Mouse (Mus musculus) MEL (cell line): ENCODE measurements around the gene Cntnap2. TPM values are rescaled to one million over a fixed set of nuclear protein-coding genes. Genes with fewer than 3 reads are reported as not detected.

ENCODE experiments used
- DNase-seq: peaks from one replicate; pipeline ENCODE4 v3.0.0; 2011; ENCODE audit warnings: low read depth, low spot score
- H3K27ac ChIP-seq: 2 replicates; pipeline ENCODE4 v1.5.1; 2012; ENCODE audit warnings: low read depth, mild to moderate bottlenecking, control low read depth, low read length, moderate library complexity; ENCODE audit not compliant: control insufficient read depth
- H3K27me3 ChIP-seq, 2 experiments: fragments of 150-350 bp in 1 of 2; sonication (generic) in 1 of 2; 2 replicates each; pipeline ENCODE4 v1.6.1; 2012; ENCODE audit warnings: low read length in 2 of 2, mild to moderate bottlenecking in 2 of 2, improper control_type of control experiment in 1 of 2, moderate library complexity in 1 of 2; ENCODE audit not compliant: insufficient read depth in 2 of 2, control insufficient read depth in 1 of 2
- H3K36me3 ChIP-seq, 2 experiments: 2 replicates each; pipeline ENCODE4 v1.6.1; 2012 to 2014; ENCODE audit warnings: low read length in 2 of 2, improper control_type of control experiment in 1 of 2, inconsistent platforms in 1 of 2, mild to moderate bottlenecking in 1 of 2; ENCODE audit not compliant: insufficient read depth in 2 of 2, control insufficient read depth in 1 of 2
- H3K4me1 ChIP-seq, 2 experiments: fragments of 150-350 bp in 1 of 2; sonication (generic) in 1 of 2; 2 replicates each; pipeline ENCODE4 v1.6.1; 2012; ENCODE audit warnings: low read length in 2 of 2, improper control_type of control experiment in 1 of 2, mild to moderate bottlenecking in 1 of 2; ENCODE audit not compliant: insufficient read depth in 2 of 2, control insufficient read depth in 1 of 2
- H3K4me3 ChIP-seq, 2 experiments: fragments of 150-350 bp in 1 of 2; sonication (generic) in 1 of 2; 2 replicates each; pipeline ENCODE4 v1.5.1; 2012; ENCODE audit warnings: low read depth in 2 of 2, low read length in 2 of 2, mild to moderate bottlenecking in 2 of 2, moderate library complexity in 2 of 2, control low read depth in 1 of 2, improper control_type of control experiment in 1 of 2; ENCODE audit not compliant: control insufficient read depth in 1 of 2, insufficient read depth in 1 of 2
- H3K79me2 ChIP-seq: 2 replicates; pipeline ENCODE4 v1.6.1; 2012; ENCODE audit warnings: mild to moderate bottlenecking, low read length, moderate library complexity; ENCODE audit not compliant: control insufficient read depth, poor library complexity, insufficient read depth
- H3K9ac ChIP-seq: 2 replicates; pipeline ENCODE4 v1.6.1; 2012; ENCODE audit warnings: low read depth, mild to moderate bottlenecking, control low read depth, low read length, moderate library complexity; ENCODE audit not compliant: control insufficient read depth, poor library complexity, severe bottlenecking
- H3K9me3 ChIP-seq: fragments of 150-350 bp; sonication (generic); replicated peaks from 2 replicates; pipeline ENCODE4 v1.6.1; 2012; ENCODE audit warnings: mild to moderate bottlenecking, low read length, improper control_type of control experiment, moderate library complexity; ENCODE audit not compliant: insufficient read depth
- CHD1 ChIP-seq: IDR thresholded peaks from 2 replicates; pipeline ENCODE4 v1.6.1; 2012; ENCODE audit warnings: low read depth, mild to moderate bottlenecking, inconsistent platforms, low read length, improper control_type of control experiment
- E2F4 ChIP-seq: IDR thresholded peaks from 2 replicates; pipeline ENCODE4 v1.6.1; 2011; ENCODE audit warnings: low read depth, low read length, improper control_type of control experiment, borderline replicate concordance
- EP300 ChIP-seq, 2 experiments: IDR thresholded peaks; 2 replicates each; pipeline ENCODE4 v1.6.1; 2011; ENCODE audit warnings: improper control_type of control experiment in 2 of 2, low read length in 2 of 2, low read depth in 1 of 2, mild to moderate bottlenecking in 1 of 2
- ETS1 ChIP-seq: IDR thresholded peaks from 2 replicates; pipeline ENCODE4 v1.6.1; 2012; ENCODE audit warnings: low read depth, mild to moderate bottlenecking, inconsistent platforms, low read length, improper control_type of control experiment, moderate library complexity
- GABPA ChIP-seq: IDR thresholded peaks from 2 replicates; pipeline ENCODE4 v1.6.1; 2012; ENCODE audit warnings: low read depth, mild to moderate bottlenecking, inconsistent platforms, low read length, improper control_type of control experiment, moderate library complexity
- JUND ChIP-seq: IDR thresholded peaks from 2 replicates; pipeline ENCODE4 v1.6.1; 2011; ENCODE audit warnings: low read depth, mild to moderate bottlenecking, improper control_type of control experiment, low read length
- KAT2A ChIP-seq: conservative IDR thresholded peaks from 2 replicates; pipeline ENCODE4 v1.6.1; 2012; ENCODE audit warnings: low read depth, low read length, improper control_type of control experiment, inconsistent platforms
- MAFK ChIP-seq: IDR thresholded peaks from 2 replicates; pipeline ENCODE4 v1.6.1; 2011; ENCODE audit warnings: low read depth, mild to moderate bottlenecking, low read length, improper control_type of control experiment, borderline replicate concordance
- MAX ChIP-seq: IDR thresholded peaks from 2 replicates; pipeline ENCODE4 v1.6.1; 2011; ENCODE audit warnings: low read length, improper control_type of control experiment
- MAZ ChIP-seq: IDR thresholded peaks from 2 replicates; pipeline ENCODE4 v1.6.1; 2012; ENCODE audit warnings: low read depth, mild to moderate bottlenecking, inconsistent platforms, low read length, improper control_type of control experiment
- MEF2A ChIP-seq: IDR thresholded peaks from 2 replicates; pipeline ENCODE4 v1.6.1; 2014; ENCODE audit warnings: low read depth, mild to moderate bottlenecking, inconsistent platforms, low read length, improper control_type of control experiment; ENCODE audit not compliant: poor library complexity, insufficient replicate concordance, severe bottlenecking; ENCODE audit errors: extremely low read depth
- MXI1 ChIP-seq: IDR thresholded peaks from 2 replicates; pipeline ENCODE4 v1.6.1; 2011; ENCODE audit warnings: mild to moderate bottlenecking, low read depth, low read length, improper control_type of control experiment
- MYB ChIP-seq: IDR thresholded peaks from 2 replicates; pipeline ENCODE4 v1.6.1; 2011; ENCODE audit warnings: mild to moderate bottlenecking, low read depth, low read length, improper control_type of control experiment
- NELFE ChIP-seq: IDR thresholded peaks from 2 replicates; pipeline ENCODE4 v1.6.1; 2011; ENCODE audit warnings: low read depth, low read length, improper control_type of control experiment
- NRF1 ChIP-seq: IDR thresholded peaks from 2 replicates; pipeline ENCODE4 v1.6.1; 2014; ENCODE audit warnings: low read depth, mild to moderate bottlenecking, inconsistent platforms, low read length, improper control_type of control experiment, moderate library complexity; ENCODE audit not compliant: poor library complexity, insufficient read depth, severe bottlenecking
- POLR2A ChIP-seq, 2 experiments: IDR thresholded peaks; 2 replicates each; pipeline ENCODE4 v1.6.1; 2011 to 2012; ENCODE audit warnings: low read length in 2 of 2, mild to moderate bottlenecking in 2 of 2, control low read depth in 1 of 2, improper control_type of control experiment in 1 of 2, low read depth in 1 of 2, moderate library complexity in 1 of 2; ENCODE audit not compliant: control insufficient read depth in 1 of 2, insufficient read depth in 1 of 2, poor library complexity in 1 of 2
- POLR2AphosphoS2 ChIP-seq: IDR thresholded peaks from 2 replicates; pipeline ENCODE4 v1.6.1; 2011; ENCODE audit warnings: low read length, improper control_type of control experiment
- RCOR1 ChIP-seq: IDR thresholded peaks from 2 replicates; pipeline ENCODE4 v1.6.1; 2012; ENCODE audit warnings: low read depth, mild to moderate bottlenecking, inconsistent platforms, low read length, improper control_type of control experiment
- SIN3A ChIP-seq: IDR thresholded peaks from 2 replicates; pipeline ENCODE4 v1.6.1; 2012; ENCODE audit warnings: low read length, improper control_type of control experiment, inconsistent platforms
- SMC3 ChIP-seq: IDR thresholded peaks from 2 replicates; pipeline ENCODE4 v1.6.1; 2011; ENCODE audit warnings: low read depth, low read length, improper control_type of control experiment
- TBP ChIP-seq: IDR thresholded peaks from 2 replicates; pipeline ENCODE4 v1.8.0; 2011; ENCODE audit warnings: low read depth, low read length, improper control_type of control experiment
- USF1 ChIP-seq: IDR thresholded peaks from 2 replicates; pipeline ENCODE4 v1.6.1; 2014; ENCODE audit warnings: low read depth, mild to moderate bottlenecking, inconsistent platforms, low read length, improper control_type of control experiment, moderate library complexity
- USF2 ChIP-seq, 2 experiments: IDR thresholded peaks; 2 replicates each; pipeline ENCODE4 v1.6.1; 2011 to 2012; ENCODE audit warnings: improper control_type of control experiment in 2 of 2, low read length in 2 of 2, borderline replicate concordance in 1 of 2, inconsistent platforms in 1 of 2, low read depth in 1 of 2, mild to moderate bottlenecking in 1 of 2; ENCODE audit not compliant: insufficient read depth in 1 of 2
- ZKSCAN1 ChIP-seq: IDR thresholded peaks from 2 replicates; pipeline ENCODE4 v1.6.1; 2012; ENCODE audit warnings: low read depth, mild to moderate bottlenecking, inconsistent platforms, low read length, improper control_type of control experiment, moderate library complexity
- ZMIZ1 ChIP-seq: IDR thresholded peaks from 2 replicates; pipeline ENCODE4 v1.6.1; 2012; ENCODE audit warnings: low read depth, mild to moderate bottlenecking, inconsistent platforms, low read length, improper control_type of control experiment, moderate library complexity
- polyA plus RNA-seq, 2 experiments: library from polyadenylated mRNA; stranded (reverse) in 1 of 2; unstranded in 1 of 2; fragments of >175 nt in 1 of 2; fragments of >200 nt in 1 of 2; gene quantifications; 2 replicates each; pipeline versions ENCODE4 v1.2.1 to v1.2.4; 2012; ENCODE audit warnings: low replicate concordance in 2 of 2, low read depth in 1 of 2; ENCODE audit not compliant: insufficient read length in 2 of 2, insufficient read depth in 1 of 2, missing spikeins in 1 of 2
- total RNA-seq: library from RNA; depleted of rRNA; stranded (reverse); fragments of 300-350 nt; gene quantifications from 2 replicates; pipeline ENCODE4 v1.2.3, GENCODE M21; 2012

Cntnap2 gene
- total and polyA plus RNA-seq, 3 experiments, result 0.01 TPM; not detected in 2

DNA sequence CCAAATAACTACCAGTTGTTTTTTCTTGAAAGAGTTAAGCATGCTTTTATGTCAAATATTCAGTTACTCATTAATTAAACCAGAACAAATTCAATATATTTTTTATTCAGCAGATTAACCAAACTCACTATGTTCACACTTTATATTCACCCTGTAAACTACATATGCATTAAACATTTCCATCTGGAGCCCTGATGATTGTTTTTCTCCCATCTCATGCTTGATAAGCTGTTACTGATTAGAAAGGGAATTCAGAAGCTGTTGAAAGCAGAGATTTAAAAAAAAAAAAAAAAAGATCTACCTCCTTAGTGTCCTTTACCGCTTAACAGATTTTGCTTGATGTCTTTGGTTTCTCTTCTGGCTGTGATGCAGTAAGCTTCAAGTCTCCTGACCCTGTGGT lies 905.3 kb downstream of the Cntnap2 start:
- DNase-seq, result no peak
- no peaks in the 10 kb centered on the region for H3K4me1 ChIP-seq
- H3K27ac ChIP-seq, result no peak overlapping the region
- no peaks in the 10 kb centered on the region for H3K27me3 ChIP-seq
- no peak for TF ChIP-seq MEF2A
- TF ChIP-seq ZKSCAN1, result no peak
- no peak for TF ChIP-seq GABPA
- no peak for TF ChIP-seq POLR2A (IDR thresholded peaks at IDR 0.05; ENCODE audit: control insufficient read depth in 1 of 2, insufficient read depth in 1 of 2, low read depth in 1 of 2, low read length in 2 of 2, poor library complexity in 1 of 2)
- no peak for TF ChIP-seq MAX
- no peak for TF ChIP-seq MYB
- TF ChIP-seq SMC3, result no peak
- no peak for TF ChIP-seq NRF1
- no peak for TF ChIP-seq KAT2A
- TF ChIP-seq RCOR1, result no peak
- no peak for TF ChIP-seq TBP
- TF ChIP-seq E2F4, result no peak
- no peak for TF ChIP-seq MXI1
- no peaks in the 10 kb centered on the region for H3K79me2 ChIP-seq
- H3K4me3 ChIP-seq, result no peak overlapping the region
- no peaks in the 10 kb centered on the region for H3K9me3 ChIP-seq
- H3K9ac ChIP-seq, result no peak overlapping the region
- H3K36me3 ChIP-seq, result no peaks in the 10 kb centered on the region

DNA sequence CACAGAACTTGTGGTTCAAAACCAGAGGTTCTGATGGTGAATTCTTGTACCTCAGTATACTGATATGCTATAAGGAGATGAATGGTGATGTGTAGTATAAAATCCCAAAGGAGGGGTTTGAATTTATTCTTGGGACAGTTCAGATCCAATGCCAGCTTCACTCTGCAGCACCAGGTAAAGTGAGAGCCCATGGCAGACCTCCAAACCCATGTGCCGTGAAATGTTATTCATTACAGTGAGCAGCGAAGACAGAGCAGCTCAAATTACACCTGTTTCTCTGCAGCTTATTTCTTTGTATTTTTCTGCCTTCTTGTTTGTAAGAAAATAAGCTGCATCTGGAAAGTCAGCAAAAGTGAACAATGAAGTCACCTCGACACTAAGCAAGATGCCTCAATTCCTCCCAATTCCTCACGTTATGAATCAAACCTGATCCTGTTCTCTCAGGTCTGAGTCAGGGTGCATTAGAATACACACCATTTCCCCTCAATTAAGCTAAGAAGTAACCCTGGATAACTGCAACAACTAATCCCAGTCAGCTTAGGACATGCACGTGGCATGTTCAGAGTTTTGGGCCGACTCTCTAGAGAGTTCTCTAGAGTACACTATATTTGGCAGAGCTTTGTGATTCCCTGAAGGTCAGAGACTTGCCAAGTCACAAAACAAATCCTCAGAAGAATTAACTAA lies 915.5 kb downstream of the Cntnap2 start:
- no peak for DNase-seq
- no peak overlapping the region for H3K27ac ChIP-seq
- H3K9me3 ChIP-seq, result no peaks in the 10 kb centered on the region
- H3K4me1 ChIP-seq, result no peaks in the 10 kb centered on the region
- TF ChIP-seq POLR2A (IDR thresholded peaks at IDR 0.05; ENCODE audit: control insufficient read depth in 1 of 2, insufficient read depth in 1 of 2, low read depth in 1 of 2, low read length in 2 of 2, poor library complexity in 1 of 2) (no peak), MAFK (no peak), MAX (no peak), NELFE (no peak), MAZ (no peak), SMC3 (no peak), USF2 (IDR thresholded peaks at IDR 0.05; ENCODE audit: borderline replicate concordance in 1 of 2, insufficient read depth in 1 of 2, low read depth in 1 of 2, low read length in 2 of 2) (no peak), SIN3A (no peak), POLR2AphosphoS2 (no peak), JUND (no peak), ZMIZ1 (no peak), EP300 (IDR thresholded peaks at IDR 0.05; ENCODE audit: low read depth in 1 of 2, low read length in 2 of 2) (no peak), ETS1 (no peak), USF1 (no peak), MEF2A (no peak), RCOR1 (no peak), MYB (no peak), CHD1 (no peak)
- no peaks in the 10 kb centered on the region for H3K27me3 ChIP-seq
- H3K79me2 ChIP-seq, result no peaks in the 10 kb centered on the region
- no peaks in the 10 kb centered on the region for H3K36me3 ChIP-seq
- no peak overlapping the region for H3K4me3 ChIP-seq
- no peak overlapping the region for H3K9ac ChIP-seq
